Mouse (Mus musculus) frontal cortex, adult 2 months (tissue): ENCODE data around the gene Fntb. TPM values are rescaled to one million over a fixed set of nuclear protein-coding genes. Genes with fewer than 3 reads are reported as not detected.

Source experiments
- DNase-seq, 2 experiments: peaks; one replicate each; pipeline ENCODE4 v3.0.0; 2022; ENCODE audit warnings: low spot score in 1 of 2; ENCODE audit errors: extremely low spot score in 1 of 2
- polyA plus RNA-seq: library from polyadenylated mRNA; depleted of rRNA; stranded (reverse); fragments of >200 nt; gene quantifications from 2 replicates; pipeline ENCODE4 v1.2.3, GENCODE M21; 2012; rRNA removed

The Fntb gene
- 28.4 and 28.9 TPM in 2 replicates for polyA plus RNA-seq

DNA sequence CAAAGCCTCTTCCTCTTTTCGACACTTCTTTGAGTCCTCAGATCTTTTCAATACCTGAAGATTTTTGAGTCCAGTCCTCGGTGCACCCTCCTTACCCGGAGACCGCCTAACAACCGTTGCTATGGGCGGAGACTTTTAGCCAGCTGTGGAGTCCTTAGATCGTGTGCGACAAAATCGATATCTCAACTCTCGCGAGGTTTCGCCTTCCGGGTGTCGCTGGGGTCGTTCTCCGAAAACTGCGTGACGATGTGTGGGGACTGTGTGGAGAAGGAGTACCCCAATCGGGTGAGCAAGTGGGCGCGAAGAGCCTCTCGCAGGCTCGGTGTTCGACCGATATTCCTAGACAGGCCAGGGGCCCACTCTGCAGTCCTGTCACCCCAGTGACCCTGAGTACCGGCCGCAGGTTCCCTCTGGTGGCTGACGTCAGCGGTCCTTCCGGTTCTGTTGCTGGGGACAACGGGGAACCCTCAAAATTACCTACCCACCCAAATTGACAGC, at the start of gene Fntb, which contains the start of gene Churc1:
Fntb (plus strand) TSS at position 236 of the 498 bp plus-strand sequence.
Churc1 (plus strand) TSS at position 185 of the 498 bp plus-strand sequence.
- DNase-seq: peak; percentile 82 to 88

DNA sequence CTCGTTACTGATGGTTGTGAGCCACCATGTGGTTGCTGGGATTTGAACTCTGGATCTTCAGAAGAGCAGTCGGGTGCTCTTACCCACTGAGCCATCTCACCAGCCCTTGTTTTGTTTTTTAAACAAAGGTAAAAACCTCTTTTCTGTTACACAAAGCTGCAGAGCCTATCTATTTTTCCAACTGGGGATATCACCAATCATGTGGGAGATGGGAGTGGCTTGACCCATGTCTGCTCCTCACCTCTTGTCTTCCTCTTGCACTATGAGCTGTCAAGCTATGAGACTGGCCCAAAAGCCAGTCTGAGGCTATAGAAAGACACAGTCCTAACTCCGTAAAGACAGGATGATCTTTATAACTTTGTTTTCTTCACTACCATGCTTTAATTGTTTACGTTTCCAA, 47.0 kb upstream of the Fntb start:
- no peak for DNase-seq

DNA sequence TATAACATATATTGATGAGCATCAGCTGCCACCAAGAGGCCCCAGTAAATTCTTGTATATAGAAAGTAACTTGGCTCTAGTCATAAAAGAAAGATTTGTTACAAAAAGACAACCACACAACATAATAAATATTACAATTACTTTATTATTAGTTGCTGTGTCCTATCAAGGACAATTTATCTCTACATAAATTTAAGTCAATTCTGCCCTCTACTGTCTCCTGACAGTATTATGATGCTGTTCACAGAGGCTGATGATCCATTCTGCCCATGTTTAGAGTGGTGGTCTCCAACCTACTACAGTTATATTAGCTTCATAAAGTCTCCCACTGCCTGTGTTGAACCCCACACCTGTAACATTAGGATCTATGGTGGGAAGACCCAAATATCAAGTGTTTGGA, 44.8 kb upstream of the Fntb start:
- no peak for DNase-seq

- DNase-seq: no peak
Measured at GRCm38 (mm10) chr12:76722026-76722425, 43.4 kb upstream of the Fntb start.

DNA sequence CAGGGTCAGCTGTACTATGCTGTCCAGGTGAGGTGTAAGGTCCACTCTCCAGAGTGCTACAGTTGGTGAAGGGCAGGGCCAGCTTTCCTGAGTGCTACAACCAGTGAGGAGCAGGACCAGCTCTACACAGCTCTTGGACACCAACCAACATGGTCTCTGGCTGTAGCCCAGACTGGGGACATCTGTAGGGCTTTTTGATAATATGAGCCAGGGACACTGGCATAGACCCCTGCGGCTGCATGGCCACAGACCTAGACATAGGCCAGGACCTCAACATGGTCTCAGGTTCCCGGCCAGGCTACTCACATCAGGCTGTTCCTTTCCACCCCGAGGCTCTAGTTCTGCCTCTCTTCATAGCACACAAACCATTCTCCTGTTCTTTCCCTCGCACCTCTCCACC, 37.4 kb upstream of the Fntb start:
- DNase-seq: no peak

- no peak for DNase-seq
Measured at GRCm38 (mm10) chr12:76750866-76751459, 14.4 kb upstream of the Fntb start.

DNA sequence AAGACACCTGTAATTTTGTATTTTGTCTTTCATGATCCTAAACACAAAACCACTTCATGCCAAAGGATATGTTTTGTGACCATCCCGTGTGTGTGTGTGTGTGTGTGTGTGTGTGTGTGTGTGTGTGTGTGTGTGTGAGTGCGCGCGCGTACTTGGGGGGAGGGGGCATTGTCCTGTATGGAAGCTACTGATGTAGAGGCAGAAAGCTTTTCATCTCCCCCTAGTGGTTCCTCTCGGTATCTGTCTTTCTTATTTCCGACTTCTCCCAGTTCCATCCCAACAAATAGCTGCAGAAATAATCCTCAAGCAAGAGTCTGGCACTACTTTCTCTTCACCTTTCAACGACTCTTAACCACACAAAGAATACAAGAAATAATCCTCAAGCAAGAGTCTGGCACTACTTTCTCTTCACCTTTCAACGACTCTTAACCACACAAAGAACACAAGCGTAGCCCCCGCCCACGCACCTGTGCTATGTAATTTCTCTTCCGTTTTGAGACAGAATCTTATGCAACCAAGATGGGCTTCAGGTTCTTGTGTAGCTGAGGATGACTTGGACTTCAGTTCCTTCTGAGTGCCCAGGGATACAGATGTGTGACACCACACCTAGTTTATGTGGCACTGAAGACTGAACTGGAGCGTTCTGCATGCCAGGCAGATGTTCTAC, 12.6 kb upstream of the Fntb start:
- peak; percentile 33 to 91 for DNase-seq

- DNase-seq: no peak
Measured at GRCm38 (mm10) chr12:76765901-76766630, 677 bp downstream of the Fntb start.

DNA sequence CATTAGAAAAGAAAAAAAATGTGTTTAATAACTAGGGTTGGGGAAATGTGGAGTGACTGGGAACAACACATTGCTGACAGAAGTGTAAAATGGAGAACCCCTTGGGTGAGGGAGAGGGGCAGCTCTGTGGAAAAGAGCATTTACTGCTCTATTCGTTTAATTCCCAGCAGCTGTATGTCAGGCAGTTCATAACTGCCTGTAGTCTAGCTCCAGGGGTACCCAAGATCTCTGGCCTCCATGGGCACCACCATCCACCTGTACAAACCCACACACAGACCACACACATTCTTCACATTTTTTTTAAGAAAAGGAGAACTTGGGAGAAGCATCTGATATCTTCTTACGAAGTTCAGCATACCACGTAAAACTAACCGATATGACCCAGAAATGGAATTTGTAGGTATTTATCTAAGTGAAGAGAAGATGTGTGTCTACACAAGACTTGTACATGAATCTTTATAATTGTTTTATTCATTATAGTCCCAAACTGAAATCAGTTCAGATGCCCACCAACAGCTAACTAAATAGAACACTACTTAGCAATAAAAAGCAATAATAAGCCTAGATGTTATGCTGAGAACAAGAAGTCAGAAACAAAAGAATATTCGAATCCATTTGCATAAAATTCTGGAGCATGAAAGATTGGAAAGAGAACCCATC, 5.6 kb downstream of the Fntb start:
- DNase-seq: no peak

- no peak for DNase-seq
Measured at GRCm38 (mm10) chr12:76771540-76771939, 6.2 kb downstream of the Fntb start.

DNA sequence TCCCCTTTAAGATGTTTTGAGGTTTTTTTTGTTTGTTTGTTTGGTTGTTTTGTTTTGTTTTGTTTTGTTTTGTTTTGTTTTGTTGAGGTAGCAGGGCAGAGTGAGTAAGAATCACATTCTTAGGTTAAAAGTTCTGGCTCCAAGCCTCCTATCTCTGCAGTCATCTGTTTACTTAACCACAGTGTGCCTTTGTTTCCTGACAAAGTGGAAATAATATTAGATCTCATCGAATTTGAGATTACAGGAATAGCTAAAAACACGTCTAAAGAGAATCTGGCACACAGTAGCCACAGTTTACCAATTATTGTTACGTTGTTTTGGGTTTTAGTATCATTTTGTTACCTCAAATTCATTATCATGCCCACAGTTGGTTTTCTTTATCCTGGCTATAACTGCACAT, 9.3 kb downstream of the Fntb start:
- DNase-seq: no peak

DNA sequence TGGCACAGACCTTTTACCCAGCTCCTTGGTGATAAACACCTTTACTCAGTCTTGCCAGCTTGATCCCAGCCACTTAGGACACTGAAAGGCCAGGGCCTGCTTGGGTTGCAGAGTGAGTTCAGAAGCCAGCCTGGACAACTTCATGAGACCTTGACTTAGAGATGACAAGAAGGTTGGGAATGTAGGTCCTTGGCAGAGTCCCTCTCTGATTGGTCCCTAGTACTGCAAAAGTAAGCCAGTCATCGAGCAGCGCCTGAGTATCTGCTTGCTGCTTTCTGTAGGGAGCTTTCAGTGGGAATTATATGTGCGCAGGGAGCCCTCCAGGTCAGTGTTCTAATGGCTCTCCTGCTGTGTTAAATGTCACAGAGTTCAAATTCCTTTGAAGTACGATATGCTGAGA, 9.7 kb downstream of the Fntb start:
- no peak for DNase-seq

GRCm38 (mm10) chr12:76776898-76777297, 11.5 kb downstream of the Fntb start:
- no peak for DNase-seq

- no peak for DNase-seq
Measured at GRCm38 (mm10) chr12:76777845-76778244, 12.5 kb downstream of the Fntb start.

GRCm38 (mm10) chr12:76778305-76779083, 13.1 kb downstream of the Fntb start:
- DNase-seq: no peak

GRCm38 (mm10) chr12:76779951-76780350, 14.6 kb downstream of the Fntb start:
- DNase-seq: no peak

- DNase-seq: no peak
Measured at GRCm38 (mm10) chr12:76780639-76781468, 15.5 kb downstream of the Fntb start.

DNA sequence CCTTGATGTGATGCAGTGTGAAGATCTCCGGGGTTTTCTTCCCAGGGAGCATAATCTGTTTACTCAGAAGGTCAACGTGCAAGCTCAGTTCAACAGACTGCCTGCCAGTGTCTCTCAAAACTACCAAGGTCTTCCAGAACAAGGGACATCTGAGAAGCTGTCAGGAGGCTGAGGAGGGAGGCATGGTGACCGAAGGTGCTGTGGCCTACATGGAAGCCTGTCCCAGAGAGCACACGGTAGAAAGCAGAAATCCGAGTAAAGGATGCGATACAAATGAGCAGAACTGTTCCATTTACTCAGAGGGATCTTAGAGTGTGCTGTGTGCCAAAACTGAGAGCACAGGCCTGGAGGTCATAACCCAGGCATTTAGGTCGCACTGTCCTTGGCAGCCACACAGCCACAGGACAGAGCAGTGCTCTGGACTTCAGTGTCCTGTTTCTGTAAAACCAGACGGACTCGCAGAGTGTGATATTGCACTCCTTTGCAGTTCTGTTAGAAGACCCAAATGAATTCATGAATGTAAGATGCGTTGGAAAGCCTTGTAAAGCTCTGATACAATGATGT, 18.7 kb downstream of the Fntb start:
- no peak for DNase-seq

GRCm38 (mm10) chr12:76790446-76791084, 25.2 kb downstream of the Fntb start:
- DNase-seq: no peak
